Mouse (Mus musculus): ENCODE measurements at regions not wholly inside any gene's neighbourhood (a gene's known extent, or its start where the extent isn't known, plus 50 kb on each side); places are given as distances from the start of the nearest gene placed in this dataset.
"Not testable (repeated sequence)": the region's sequence is repeated elsewhere in the genome, so short reads cannot be mapped to it uniquely, and the experiment has no call there.

DNA sequence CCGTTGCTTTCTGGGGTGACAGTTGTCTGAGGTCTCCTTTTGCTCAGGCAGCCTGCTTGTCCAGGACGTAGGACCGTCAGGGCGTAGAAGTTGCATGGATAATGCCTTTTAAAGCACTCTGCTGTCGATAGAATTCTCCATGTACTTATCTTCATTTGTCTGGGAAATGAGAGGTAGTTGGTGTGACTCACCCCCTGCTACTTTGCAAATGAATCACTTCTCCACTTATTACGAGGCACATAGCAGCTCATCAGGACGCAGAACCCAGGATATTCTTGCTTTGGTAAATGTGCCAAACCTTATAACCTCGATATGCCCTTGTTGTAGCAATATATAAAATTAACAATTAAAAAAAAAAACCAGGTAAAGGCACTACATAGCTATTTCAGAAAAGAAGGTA lies 159.7 kb upstream of the Smlr1 start:
- no peak for DNase-seq

DNA sequence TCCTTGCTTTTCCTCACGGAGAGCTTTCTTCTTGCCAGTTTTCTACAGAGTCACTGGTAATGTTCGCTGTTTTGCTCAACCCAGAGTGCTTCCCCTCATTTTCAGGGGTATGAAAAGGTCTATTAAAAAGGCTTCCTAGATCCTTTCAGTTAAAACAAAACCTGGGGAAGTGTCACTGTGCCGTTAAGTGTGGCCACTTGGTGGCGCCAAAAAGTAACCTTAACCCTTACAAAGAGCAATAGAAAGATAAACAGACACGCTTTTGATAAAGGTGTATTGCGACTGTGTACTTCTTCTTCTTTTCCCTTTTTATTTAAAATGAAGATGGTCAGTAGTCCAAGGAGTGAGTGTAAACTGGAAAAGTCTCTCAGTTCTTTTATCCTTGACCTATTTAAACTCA lies 145.2 kb upstream of the Smlr1 start:
- peak; percentile 67 for DNase-seq

DNA sequence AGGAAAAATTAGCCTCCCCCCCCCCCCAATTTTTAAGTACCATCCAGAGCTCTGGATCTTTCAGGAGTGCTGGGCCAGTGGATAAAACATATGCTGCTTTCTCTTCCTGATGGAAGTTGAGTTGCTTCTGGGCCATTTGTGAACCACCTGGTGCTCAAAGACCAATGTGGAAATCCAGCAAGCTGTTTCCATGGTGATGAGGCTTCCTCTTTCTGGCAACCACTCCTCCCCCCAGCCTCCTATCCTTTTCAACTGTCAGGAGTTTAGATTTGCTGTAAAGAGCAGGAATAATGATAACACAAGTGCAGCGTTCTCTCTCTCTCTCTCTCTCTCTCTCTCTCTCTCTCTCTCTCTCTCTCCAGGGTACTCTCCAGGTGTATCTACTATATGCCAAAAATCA lies 141.8 kb upstream of the Smlr1 start:
- no peak for DNase-seq

DNA sequence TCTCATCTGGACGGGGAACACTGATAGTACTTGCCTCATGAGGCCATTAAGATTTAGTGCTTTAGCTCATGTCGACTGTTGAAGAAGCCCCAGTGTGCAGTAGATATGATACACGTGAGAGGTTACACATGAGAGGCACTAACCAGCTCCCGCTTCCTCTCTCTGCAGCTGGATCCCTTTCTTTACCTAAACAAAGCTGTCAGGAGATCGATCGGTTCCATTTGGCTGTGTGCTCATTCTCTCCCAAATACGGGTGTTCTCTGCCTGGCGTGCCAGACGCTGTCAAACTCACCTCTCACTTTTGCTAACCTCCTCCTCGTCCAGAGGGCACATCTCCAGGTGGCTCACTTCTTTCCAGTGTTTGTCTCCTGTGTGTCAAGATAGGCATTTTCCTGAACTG lies 139.3 kb upstream of the Smlr1 start:
- no peak for DNase-seq

DNA sequence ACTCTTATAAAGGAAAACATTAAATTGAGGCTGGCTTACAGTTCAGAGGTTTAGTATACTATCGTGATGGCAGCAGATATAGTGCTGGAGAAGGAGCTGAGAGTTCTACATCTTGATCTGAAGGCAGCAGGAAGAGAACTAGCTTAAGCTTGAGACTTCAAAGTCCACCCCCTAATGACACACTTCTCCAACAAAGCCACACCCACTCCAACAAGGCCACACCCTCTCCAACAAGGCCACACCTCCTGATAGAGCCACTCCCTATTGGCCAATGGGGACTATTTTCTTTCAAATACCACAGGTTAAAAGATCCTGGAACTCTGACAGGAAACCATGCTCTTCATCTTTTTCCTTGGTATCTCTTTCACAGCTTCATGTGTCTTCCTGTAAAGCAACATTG lies 134.0 kb upstream of the Smlr1 start:
- DNase-seq, result no peak

DNA sequence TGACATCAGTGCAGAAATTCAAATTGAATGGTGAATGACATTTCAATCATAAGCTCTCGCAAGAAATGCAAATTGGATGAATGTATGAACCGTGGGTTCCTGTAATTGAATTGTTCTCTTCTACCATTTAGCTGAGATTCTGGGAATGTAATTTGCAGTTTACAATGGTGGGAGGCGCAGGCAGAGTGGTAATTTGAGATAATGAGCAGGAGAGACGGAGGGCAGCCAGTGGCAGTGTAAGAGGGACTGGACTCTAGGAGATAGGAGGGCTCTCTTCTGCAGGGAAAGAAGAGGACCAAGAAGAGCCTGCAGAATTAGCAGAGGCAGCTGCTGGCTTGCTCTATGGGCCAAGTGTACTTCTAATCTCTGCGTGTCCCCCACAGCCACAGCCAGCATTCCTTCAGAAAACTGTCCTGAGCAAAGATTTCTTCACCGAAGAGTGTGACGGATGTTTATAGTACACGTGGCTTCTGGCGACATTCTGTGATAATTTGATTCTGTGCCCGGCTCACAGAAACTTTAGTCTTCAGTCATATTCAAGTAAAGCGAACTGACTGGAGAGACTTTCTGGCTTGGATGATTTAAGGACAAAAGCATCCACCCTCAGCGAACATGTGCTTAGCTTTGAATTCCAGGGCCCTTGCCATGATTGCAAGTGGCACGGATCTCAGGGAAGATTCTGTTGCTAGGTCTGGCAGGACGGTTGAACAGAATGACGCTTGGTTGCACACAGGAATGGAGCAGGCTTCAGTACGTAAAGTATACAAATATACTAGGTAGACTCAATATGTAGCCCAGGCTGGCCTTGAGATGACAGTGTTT lies 116.9 kb upstream of the Smlr1 start:
- DNase-seq, result no peak

DNA sequence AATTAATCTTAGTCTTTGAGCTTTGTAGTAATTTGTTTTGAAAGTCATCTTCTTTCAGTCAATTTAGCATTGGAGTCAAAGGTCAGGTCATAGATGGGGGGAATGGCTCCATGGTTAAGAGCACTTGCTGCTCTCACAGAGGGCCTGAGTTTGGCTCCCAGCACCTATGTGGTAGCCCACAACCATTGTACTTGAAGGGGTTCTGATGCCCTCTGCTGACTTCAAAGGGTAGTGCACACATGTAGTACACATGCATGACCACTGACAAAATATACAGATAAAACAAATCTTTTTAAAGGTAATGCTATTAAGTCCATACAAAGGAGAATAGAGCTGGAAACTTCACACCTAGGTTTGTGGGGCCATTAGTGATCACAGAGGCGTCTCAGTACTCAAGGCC lies 111.7 kb upstream of the Smlr1 start:
- no peak for DNase-seq

DNA sequence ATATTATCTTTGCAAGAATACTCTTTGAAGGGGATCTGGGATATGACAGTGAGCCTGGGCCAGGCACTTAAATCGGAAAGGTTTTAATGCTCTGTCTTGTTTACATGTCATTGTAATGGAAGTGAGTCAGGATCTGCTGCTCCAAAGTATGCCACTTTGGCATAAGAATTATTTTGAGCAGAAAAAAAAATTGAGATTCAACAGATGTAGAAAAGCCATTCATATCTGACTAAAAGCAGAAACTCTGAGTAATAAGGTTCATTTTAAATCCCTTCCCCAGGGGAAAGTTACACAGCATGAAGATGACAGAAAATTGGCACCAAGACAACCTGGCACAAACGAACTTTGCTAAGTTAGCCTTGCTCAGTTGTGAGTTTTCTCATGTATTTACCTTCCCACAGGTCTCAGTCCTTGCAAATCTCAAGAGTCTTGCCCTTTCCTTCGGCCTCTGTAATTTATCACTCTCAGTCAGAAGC lies 107.5 kb upstream of the Smlr1 start:
- DNase-seq, result peak; percentile 44

DNA sequence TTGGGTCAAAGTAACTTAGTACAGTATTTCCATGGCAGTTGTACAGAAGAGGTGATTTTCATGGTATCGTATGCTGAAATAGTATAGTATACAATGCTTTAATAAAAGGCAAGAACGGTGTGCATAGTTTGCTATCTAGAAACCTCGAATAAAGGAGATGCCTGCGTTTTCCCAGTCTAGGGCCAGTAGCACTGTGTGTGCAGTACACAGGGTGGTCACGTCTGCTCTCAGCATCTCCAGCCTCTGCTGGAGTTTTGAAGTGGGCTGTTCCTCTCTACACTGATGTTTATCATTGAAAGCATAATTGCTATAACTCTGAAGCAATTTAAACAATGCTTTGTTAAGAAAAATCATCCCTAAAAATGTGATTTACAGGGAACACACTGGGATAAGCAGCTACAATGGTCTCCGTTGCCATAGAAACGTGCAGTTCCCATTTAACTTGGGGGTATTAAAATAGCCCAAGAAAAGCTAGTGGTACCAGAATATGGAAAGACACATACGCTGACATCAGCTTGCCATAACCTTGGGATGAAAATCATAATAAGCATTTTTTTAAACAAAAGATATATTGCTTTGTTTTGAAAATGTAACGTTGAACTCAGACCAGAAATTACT lies 106.1 kb upstream of the Smlr1 start:
- no peak for DNase-seq

DNA sequence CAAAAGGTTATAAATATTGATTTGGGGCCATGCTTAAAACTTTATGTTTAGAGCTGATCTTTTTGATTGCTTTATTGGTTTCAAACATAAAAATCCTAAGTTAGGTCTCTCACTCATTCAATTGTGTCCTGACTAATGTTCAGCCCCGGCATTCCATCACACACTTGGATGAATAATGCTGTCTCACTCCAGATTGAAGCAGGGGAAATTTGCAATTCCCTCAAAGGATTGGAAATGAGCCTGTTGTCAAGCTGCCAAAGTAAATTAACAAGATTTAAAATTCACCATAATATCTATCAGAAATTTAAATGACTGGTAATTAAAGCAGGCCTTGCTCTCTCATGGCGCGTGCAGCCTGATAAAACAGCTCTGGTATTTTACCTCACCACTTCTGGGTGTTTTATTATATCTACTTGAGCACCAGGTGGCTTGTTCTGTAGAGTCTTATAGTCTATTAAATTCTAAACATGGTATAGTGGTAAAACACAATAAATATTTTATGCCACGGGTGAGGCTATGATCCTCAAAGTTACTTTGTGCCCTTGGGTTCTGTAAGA lies 97.1 kb upstream of the Smlr1 start:
- DNase-seq, result no peak

DNA sequence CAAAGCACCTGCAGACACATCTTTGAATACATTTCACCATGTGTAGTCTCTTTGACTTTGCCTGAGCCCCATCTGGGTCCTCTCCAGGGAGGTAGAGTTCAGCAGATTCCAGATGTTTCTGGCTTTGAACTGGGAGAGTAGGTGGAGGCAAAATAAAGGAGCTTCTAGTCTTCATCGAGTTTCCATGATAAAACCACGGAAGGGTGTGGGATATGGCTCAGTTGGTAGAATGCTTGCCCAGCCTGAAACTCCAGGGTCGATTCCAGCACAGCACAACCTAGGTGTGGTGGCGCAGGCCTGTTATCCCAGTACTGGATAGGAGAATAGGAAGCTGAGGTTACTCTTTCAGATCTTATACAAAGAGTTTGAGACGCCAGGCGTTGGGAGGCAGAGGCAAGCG lies 96.2 kb upstream of the Smlr1 start:
- no peak for DNase-seq

DNA sequence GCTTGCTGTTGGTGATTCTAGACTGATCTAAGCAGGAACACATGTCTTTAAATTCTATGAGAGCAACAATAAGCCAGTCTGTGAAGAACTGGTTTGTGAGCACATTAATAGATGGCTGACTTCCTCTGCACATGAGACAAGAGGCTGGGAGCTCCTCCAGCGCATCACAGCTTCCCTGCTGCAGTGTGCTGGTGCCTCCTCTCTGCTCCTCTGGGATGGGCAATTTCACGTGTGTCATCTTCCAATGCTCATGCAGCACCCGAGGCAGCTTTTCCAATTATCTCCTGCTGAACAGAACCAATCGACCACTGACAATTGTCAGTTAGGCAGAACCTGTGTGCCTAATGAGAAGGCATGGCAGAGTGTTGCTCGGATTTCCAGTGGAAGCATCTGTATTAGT lies 86.5 kb upstream of the Smlr1 start:
- no peak for DNase-seq

DNA sequence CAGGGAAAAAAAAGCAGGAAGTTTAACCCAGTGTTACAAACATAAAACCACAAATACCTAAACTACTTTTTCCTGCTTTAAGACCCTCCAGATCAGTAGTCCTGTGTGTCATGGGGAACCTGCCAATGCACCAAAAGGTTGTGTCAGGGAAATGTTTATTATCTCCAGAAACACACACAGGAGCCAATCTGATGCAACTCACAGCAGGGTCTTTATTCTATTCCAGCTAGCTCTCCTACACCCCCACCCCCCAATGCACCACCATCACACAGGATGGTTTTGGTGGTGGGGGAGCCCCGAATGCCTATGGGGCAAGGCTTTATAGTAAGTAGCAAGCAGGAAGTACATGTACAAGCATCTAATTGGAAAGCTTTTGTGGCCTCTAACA lies 85.7 kb upstream of the Smlr1 start:
- not testable (repeated sequence) for DNase-seq

DNA sequence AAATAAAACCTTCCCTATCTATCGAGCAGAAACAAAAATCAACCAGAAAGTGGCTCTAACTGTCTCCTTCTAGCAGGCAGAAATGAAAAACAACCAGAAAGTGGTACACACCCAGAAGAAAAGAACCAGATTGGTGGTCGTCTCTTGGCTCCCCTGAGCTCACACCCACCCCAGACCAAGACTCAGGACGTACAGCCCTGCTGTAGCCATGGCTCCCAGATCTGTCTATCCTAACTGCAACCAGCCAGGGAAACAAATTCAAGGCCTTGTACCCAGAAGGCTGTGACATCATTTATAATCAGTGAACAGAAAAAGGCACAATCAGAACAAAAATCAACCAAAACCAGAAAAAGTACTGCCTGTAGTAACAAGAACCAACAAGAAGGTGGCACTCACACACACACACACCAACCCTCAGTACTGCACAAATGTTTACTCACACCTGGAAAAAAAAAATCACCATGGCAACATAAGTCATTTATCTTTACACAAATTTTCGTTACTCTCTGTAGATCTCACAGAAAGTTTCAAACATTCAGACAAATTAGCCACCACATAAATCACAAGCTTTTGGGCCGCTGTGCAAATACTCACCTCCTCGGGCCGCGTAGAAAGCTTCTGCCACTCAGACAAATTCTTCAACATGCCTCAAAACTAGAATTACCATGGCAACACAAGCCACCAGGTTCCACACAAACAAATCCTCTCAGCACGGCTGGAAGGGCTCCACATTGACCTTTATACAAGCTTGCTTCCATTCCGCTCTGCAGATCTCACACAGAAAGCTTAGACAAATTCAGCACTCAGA lies 85.1 kb upstream of the Smlr1 start:
- peak; percentile 16 for DNase-seq

DNA sequence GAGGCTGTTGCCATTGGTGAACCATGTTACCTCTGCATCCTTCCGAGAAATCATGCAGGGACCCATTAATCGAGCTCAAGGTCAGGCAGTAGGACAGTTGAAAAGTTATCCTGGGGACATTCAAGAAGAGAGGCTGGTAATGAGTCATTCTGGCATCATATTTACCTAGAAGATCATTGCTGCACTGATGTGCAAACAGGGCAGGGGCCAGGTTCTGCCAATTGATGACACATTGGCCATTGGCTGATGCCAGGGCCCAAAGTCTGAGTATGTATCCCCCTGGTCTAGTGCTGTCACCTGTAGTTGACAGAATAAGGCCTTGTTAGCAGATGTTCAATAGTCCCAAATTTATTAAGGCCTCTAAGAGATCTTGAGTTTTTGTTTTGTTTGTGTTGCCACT lies 83.6 kb upstream of the Smlr1 start:
- no peak for DNase-seq

DNA sequence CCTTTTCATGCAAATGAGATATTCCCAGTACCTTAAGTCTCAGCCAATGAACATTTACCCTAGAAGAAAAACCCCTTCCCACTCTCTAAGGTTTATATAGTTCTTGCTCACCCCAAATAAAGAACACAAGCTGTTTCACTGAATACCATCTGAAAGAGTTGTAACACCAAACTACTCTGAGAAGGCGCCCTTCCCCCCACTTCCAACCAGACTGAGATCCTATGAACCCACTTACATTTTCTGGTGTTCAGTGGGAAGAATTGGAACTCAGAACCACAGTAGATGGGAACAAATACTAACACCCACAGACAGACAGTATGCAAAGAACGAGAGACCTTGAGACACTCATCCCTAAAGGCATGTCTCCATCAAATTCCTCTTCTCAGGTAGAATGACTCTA lies 65.4 kb upstream of the Smlr1 start:
- no peak for DNase-seq

DNA sequence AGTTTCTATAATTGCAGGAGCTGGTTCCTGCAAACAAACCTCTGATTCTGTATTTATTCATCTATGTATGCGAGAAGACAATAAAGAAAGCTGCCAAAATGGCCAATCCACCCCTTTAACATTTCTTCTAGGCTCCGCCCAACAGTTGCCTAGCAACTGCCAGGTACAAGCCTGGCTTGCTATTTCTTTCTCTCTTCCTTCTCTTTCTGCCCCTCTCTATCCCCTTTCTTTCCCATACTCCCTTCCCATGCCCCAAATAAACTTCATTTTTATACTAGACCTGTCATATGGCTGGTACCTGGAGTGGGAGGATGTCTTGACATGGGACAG lies 53.2 kb upstream of the Smlr1 start:
- DNase-seq, result no peak

DNA sequence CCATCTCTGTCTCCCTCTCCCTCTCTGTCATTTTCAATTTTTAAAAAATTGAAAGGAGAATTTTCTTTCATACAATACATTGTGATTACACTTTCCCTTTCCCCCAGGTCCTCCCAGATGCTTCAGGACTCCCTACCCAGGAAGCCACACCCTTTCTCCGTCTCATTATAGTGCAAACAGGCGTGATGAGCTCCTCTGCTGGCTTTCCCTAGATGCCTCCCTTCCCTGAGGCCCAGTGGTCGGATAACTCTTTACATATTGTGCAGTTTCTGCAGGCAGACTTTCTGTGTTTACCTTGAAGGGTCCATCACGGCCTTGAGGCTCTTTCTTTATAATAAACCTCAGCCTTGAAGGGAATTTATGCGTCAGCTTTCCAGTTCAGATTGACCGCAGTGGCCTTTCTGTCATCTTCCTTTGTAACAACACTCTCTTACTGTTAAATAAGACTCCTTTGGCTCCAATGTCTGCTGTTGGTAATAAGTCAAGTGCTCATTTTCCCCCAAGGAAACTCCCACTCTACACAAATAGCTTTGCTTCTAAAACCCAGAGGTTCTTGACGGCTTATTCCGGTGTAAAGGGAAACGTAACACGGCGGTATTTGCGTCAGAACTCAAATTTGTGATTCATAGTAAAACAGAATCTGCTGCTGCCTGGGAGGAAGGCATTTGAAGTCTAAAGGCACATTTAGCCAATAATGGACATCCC lies 52.7 kb upstream of the Smlr1 start:
- DNase-seq, result no peak
